Mouse (Mus musculus) E14TG2a.4 (cell line): ENCODE data around the gene Sema3f.

ENCODE experiments used
- CTCF ChIP-seq: conservative IDR thresholded peaks from 2 replicates; pipeline ENCODE4 v1.5.1; 2014; ENCODE audit warnings: low read length
- NANOG ChIP-seq: IDR thresholded peaks from 2 replicates; pipeline ENCODE4 v1.6.1; 2014; ENCODE audit warnings: borderline replicate concordance, low read length, mixed read lengths

GRCm38 (mm10) chr9:107663525-107663924, 46.8 kb downstream of the Sema3f start:
- TF ChIP-seq CTCF (no peak), NANOG (no peak)
